Mouse (Mus musculus): ENCODE measurements around the gene Kcnab1.
A peak's percentile ranks its signal among the peaks of the same experiment; 100 is the strongest.
"Not testable (repeated sequence)": the region's sequence is repeated elsewhere in the genome, so short reads cannot be mapped to it uniquely, and the experiment has no call there.

The Kcnab1 gene

DNA sequence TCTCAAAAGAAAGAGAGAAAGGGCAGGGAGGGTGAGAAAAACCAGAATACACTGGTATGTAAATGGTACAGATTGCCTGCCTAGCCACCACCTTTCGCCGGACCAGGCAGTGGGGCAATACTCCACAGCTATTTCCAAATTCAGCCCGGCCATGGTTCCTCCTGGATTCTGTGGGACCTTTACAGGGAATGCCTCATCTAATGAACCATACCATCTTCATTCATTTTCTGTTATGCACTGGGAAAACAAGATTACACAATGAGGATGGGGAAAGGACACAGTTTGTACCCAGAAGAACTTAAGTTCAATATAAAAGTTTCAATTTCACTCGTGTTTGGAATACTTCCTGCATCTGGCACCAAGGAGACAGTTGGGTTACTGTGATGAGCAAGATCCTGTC, 263.4 kb downstream of the Kcnab1 start:
- no peak for DNase-seq

DNA sequence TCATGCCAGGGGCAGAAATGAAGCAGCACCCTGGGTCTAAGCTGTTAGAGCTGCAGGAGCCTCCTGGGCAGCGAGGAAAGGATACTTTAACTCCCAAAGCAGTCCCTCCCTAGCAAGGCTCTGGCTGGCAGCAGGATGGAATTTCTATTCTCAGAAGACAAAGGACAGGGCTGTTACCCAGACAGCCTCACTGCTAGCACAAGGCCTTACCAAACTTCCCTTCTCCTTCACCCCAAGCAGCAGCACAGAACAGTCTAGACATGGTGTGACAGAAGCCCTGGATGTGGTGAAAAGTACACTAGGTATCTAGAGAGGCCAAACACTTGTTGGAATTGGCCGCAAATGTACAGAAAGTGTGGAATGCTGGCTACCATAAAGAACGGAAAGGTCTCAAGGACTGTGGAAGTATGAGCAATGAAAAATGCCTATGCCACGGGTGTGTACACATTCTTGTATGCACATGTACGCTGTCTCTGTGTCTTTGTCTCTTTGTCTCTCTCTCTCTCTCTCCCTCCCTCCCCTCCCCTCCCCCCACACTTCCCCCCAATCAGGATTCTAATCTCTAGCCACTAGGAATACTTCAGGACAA, 264.5 kb downstream of the Kcnab1 start:
- no peak for DNase-seq

DNA sequence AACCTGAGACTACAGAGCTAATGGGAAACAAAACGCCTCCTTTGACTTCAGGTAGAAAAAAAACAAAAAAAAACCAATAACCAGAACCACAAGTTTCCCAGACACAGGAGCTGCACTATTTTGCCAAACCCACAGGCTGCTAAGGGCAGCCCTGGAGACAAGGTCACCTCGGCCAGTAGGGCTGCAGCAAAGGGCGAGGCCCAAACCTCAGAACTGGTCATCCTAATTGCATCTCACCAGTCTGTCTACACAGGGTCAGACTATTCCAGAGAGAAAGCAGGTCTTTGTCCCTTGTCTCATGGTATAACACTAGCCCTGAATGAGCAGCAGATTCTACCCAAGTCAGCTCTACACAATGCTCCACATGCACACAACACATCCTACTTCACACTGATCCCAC, 265.5 kb downstream of the Kcnab1 start:
- no peak for DNase-seq

DNA sequence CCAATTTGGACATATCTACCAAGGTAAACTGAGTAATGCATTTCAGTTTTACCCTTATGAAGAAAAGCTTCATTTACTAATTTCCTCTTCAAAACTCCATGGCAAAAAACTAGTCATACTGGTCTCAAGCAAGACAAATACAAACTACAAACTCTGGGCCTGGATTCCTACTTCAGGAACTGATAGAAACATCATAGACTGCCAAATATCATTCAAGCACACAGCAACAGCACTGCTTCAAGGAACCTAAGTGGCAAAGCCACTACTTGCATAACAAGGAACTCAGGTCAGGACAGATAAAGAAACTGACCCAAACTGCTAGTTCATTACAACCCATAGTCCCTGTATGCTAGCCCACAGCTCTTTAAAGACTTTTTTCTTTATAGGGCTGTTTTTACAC, 269.5 kb downstream of the Kcnab1 start:
- DNase-seq = no peak

DNA sequence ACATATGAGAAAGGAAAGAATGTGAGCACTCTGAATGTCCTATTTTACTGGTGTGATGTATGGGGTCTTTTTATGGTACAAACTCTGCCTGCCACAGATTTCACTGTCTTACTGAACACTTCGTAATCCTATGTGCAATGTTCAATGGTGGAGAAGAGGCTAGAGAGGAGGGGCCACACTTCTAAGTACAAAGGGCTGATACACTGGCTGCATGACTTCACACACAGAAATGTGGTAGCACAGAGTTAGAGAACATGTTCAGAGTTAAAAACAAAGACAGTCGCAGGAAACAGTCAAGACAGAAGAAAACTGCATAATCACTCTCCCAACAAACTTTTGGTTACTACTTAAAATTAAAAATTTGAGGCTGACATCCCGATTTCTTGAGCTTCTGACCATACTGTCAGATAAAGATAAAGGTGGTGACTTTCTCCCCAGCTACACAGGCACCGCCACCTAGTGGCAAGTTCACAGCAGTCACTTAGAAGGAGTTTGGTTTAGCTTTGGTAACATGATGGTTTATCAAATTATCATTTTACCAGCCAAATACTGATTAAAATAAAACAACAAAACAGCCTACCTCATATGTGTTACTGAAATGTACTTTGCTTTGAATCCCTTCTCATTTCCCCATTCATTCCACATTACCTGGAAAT, 270.8 kb downstream of the Kcnab1 start:
- DNase-seq = peak; percentile 47

DNA sequence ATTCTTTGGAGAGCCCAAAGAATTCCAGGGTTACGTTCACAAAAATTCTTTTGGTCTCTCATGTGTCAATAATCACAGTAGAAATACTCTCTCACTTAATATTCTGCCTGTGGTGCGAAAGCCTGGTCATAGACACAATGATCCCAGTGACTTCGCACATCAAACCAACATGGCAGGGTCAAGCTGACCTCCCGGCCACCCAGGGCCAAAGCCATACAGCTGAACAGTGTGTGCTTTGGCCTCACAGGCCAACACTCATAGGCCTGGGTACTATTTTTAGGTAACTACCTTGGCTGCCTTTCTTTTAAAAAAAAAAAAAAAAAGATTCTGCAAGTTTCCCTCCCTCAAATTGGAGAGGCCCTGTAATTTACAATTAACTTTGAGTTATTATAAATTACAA, 271.9 kb downstream of the Kcnab1 start:
- no peak for DNase-seq

DNA sequence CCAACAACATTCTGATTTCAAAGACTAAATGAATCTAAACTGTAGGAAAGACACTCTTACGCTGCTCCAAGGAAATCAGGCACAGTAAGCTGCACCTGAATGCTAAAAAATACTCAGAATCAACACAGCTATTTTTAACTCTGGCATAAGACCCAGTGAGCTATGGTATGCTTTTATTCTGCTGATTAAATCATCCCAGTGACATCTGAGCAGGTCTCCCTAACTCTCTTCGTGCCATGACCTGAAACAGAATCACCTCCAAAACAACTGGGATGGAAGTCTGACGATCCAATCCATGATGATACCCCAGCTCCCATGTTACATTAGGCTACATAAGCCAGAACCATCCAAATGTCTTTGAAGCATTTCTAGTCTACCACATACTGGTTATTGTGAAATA, 275.2 kb downstream of the Kcnab1 start:
- no peak for DNase-seq

DNA sequence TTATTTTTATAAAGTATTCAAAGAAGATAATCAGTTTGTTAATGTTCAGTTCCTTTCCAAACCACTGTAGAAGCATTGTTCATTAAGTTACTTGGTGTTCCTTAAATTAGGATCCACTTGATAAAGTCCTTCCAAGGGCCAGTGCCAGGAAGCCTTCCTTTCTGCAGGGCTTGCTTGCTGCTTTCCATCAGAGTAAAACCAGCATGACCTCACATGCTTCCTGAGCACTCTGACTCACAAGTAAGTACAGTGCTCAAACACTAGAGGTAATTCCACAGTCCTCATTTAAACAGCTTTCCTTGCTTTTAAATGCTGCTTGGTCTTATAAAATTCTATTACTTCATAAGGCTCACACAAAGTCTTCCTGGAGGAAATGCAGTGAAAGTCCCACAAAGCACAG, 276.6 kb downstream of the Kcnab1 start:
- no peak for DNase-seq

DNA sequence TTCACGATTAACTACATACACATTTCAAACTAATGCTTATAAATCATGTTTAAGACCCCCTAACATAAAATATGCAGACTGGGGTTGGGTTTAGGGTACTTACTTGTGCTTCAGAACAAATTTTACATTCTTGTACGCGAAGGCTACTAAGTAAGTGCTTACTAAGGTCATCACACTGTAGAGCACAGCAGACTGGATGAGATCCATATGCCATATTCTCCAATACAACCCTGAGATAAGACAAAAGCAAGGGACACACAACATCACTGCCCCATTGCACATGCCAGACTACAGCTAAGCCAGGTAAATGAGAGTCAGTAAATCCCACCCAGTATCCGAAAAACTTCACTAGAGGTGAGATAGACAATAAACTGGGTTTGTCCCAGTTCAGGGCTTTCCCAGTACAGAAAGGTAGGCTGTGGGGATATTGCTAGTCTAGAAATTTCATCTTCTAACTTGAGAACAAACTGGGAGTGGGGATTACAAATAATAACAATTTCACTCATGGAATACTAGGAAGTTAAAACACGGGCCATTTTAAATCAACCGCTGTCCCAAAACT, 282.1 kb downstream of the Kcnab1 start:
- no peak for DNase-seq

DNA sequence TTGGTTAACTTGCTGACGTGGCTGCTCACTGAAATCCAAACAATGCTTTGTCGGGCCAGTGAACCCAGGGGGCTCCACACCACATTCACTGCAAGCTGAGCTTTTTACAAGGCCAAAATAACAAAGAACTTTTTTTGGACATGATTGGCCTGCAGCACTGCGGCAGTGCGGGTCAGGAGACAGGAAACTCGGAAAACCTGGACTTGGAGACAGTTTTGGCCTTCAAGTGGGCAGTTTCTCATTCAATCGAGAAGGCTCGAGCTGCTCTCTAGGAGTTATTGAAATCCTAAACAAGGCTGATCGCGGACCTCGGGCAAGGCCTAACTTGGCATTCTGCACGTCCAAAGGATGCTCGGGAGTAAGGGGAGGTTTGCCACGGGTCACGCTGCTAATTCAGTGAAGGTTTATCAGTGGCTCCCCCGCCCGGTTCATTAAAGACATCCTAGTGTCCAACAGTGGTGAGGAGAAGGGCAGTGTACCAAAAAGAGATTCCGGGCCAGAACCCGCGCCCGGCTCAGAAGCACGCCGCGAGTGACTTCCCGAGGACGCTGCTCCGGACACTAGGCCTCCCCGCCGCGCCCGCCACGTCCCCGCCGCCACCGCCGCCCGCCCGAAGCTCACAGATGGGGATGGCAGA, 282.7 kb downstream of the Kcnab1 start:
- DNase-seq = peak; percentile 22

DNA sequence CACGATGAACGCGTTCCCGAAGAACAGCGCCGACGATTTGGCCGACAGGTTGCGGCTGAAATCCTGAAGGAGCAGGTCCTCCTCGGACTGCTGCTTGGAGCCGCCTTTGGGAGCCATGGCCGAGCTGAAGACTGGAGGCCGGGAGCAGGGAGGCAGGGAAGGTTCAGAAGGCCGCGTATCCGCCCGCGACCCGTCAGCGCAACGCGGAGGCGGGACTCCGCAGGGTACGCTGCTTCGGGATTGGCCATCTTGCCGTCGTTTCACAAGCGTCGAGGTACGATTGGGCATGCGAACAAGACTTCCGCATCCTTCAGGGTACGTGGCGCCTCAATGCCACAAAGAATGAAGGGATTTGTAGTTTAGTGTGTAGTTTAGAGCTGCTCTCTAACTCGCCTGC, 283.2 kb downstream of the Kcnab1 start, which contains the start of gene Ssr3:
Ssr3 (minus strand) TSS at position 203 of the 397 bp plus-strand sequence.
- peak; percentile 95 for DNase-seq

DNA sequence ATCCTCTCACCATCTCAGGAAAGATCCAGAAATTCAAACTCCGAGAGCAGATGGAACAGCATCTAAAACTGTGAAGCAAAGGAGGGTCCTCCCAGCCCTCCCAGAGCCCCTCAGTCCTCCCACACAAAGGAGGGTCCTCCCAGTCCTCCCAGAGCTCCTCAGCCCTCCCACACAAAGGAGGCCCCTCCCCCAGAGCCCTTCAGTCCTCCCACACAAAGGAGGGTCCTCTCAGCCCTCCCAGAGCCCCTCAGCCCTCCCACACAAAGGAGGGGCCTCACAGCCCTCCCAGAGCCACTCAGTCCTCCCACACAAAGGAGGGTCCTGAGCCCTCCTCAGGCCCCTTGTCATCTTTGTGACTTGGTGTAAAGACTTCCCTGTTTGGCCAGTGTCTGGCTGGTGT, 285.9 kb downstream of the Kcnab1 start:
- DNase-seq = not testable (repeated sequence)

DNA sequence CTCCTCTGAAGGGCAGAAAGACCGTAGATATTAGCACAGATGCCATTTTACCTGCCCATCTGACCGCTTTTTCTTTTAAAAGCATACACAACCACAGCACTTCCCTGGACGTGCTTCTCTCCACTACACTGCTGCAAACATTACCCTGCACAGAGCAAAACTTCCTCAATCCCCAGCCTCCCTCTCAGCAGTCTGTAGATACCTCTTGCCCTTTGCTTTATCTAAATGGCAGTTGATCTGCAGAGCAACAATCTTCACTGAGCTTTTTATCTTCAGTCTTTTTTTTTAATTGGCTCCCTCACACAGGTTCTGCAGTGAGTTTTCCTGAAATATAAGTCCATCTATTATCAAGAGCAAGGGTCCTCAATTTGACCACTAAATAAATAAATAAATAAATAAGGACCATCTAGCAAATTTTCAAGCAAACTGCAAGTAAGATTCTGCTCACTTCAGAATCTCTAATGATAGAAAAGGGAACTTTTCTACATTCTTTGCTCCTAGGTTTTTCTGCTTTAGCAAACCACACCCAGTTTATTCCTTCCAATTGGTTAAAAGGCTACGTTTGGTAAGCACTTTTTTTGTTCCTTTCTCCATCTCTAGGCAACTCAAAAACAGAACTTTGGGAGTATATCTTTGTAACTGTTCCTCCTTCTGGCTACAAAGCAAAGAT, 287.8 kb downstream of the Kcnab1 start:
- no peak for DNase-seq

DNA sequence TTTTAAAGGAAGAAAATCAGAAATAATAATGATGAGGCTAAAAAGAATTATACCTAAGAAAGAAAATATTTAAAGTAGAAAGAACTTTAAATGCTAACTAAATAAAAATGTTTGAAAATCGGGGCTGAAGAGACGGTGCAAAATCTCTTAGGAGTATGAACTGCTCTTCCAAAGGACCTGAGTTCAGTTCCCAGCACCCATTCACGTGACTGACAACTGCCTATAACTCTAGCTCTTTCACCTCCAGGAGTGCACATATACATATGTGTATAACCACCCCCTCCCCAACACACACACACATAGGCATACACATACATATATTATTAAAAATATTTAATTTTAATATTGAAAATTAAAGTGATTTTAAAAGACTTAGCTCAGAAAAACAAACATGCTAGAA, 288.4 kb downstream of the Kcnab1 start:
- DNase-seq = no peak

DNA sequence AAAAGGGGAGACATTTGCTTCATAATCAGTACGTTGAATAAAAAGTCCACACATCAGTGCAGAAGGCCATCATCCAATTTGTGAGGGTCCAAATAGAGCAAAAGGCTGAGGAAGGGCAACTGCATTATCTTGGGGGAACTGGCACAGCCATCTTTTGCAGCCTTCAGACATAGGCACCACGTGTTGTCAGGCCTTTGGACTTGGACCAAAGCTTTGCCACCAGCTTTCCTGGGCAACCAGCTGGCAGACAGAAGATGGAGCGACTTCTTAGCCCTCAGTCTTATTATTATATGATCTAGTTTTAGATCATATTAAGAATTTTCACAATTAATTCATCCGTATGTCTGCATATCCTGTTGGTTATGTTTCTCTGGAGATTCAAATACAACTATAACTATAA, 296.6 kb downstream of the Kcnab1 start:
- no peak for DNase-seq

DNA sequence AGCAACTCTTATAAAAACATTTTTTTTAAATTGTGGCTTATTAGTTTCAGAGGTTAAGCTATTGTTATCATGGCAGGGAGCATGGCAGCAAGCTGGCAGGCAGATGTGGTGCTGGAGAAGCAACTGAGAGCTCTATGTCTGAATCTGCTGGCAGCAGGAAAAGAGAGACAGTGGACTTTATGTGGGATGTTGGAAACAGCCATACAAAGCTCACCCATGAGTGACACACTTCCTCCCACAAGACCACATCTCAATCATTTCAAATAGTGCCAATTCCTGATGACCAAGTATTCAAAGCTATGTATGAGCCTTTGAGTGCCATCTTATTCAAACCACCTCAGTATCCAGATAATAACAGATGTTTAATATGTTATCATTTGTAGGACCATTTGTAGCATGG, 298.7 kb downstream of the Kcnab1 start:
- no peak for DNase-seq

DNA sequence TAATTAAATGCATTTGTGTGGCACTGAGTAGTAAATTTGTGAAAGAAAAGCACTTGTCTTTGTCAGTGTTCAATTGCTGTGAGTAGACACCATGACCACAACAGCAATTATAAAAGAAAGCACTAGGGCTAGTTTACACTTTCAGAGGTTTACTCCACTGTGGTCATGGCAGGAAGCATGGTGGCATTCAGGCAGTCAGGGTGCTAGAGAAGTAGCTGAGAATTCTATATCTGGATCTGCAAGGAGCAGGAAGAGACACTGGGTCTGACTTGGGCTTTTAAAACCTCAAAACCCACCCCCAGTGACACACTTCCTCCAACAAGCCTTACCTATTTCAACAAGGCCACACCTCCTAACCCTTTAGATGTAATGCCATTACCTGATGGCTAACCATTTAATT, 307.4 kb downstream of the Kcnab1 start:
- no peak for DNase-seq

DNA sequence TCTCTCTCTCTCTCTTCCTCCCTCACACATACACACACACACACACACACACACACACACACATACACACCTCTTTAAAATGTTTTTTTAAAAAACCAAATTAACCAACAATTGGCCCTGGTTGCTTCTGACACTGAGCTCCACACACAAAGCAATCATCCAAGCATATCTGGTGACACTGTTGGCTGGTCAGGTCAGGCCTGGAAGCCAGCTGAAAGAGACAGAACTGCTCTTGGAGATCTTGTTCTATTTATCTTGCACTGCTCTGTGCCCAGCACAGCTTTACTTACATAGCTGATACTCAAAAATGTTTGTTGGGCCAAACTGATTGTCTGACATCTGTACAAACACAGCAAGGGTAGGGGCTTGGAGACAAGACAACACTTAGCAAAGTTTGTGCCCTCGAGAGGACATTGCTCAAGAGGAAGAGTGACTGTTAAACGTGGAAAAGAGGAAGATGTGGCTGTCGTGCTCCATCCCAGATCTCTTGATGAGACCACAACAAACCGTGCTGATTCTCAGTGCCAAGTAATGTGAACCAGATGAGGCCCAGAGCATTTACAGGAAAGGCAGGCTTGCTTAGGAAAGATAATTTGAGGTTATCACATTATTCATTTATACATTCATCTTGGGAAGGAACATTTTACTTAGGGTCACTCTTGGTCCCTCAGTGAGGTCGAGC, 308.9 kb downstream of the Kcnab1 start:
- peak; percentile 5 for DNase-seq

DNA sequence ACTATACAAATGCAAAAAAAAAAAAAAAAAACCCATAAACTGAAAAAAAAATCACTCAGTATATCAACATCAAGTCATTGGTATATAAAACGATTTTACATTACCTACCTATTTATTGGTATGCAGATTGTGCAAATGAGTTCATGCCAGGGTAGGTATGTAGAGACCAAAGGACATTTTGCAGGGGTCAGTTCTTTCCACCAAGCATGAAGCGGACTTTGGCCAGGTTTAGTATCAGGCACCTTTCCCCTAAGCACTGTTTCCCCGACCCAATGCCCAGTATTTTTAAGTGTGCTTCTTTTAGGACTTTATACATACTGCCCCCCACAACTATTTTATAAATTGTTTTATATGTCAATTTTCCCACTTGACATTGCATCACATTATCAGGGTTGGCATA, 310.5 kb downstream of the Kcnab1 start:
- no peak for DNase-seq
